Comparison of ENCODE assay signal across 29 mouse cellular contexts in the genomic region with DNA sequence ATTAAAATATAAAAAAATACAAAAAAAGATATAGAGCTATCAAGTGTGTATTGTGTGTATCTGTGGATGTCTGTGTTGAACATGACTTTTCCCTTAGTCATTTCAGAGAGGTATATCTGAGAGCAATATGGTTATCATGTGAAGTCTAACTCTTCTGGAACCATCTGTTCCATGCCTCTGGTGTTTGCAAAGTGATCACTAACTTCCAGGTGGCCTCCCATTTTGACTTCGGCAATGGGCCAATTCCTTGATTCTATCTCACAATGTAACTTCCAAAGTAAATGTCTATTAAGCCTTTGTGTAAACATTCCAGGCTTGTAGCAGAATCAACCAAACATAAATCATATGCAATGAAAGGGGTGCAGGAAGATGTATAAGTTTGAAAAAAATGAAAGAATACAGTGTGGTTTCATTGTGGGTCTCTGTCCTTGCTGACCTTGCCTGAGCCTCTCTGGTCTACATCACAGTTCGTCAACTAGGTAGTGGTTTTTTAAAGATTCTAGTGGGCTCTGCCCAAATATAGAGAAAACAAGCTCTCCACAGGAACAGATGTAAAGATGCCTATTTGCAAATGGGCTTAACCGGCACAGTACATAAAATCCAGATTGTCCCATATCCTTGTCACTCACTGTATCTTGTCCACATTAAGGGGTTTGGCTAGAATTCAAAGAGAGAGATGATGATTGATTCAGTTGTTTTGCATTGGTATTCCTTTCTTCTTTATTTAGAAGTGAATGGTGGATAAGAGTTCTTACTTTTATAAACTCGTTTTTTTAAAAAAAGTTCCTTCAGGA.
A peak's percentile ranks its signal among the peaks of the same experiment; 100 is the strongest.
DNase-seq lines count a peak whose midpoint lies in the region; ATAC-seq and TF ChIP-seq lines count a peak whose summit lies in the region.
"Had no signal": no experiment of that assay in that cellular context is flagged by ENCODE, and none has a peak within 500 bp of the region (broad histone marks: within the 10 kb centered on the region; RNA-seq: fewer than 3 reads in every experiment).

No protein-coding gene starts in this region.

- no peak for TF ChIP-seq POLR2A in lung, adult 2 months (IDR thresholded peaks at IDR 0.05; ENCODE audit: borderline replicate concordance, extremely low read depth, low read depth, low read length)

- H3K9ac ChIP-seq in intestine, embryonic 15.5 days: no peak overlapping the region
- H3K9ac ChIP-seq in intestine, embryonic 16.5 days (ENCODE audit: low read depth, low read length): no peak overlapping the region
- H3K9ac ChIP-seq in lung, embryonic 14.5 days: no peak overlapping the region
- H3K9ac ChIP-seq in lung, postnatal 0 days (replicated peaks; ENCODE audit: low read depth): no peak overlapping the region
- no peak overlapping the region for H3K9ac ChIP-seq in stomach, postnatal 0 days (ENCODE audit: low read length)
- H3K9ac ChIP-seq: embryonic facial prominence, embryonic 15.5 days; forebrain, embryonic 12.5 days; forebrain, embryonic 15.5 days; heart, embryonic 13.5 days; hindbrain, embryonic 14.5 days had no signal

- WGBS in intestine, embryonic 15.5 days: 33% methylated on average over 4 of the region's 4 CpGs
- WGBS in intestine, embryonic 16.5 days: 39% methylated on average over 4 of the region's 4 CpGs
- 21% methylated on average over 4 of the region's 4 CpGs for WGBS in lung, embryonic 14.5 days
- WGBS in lung, adult 2 months: 46% methylated on average over 4 of the region's 4 CpGs
- 26% methylated on average over 4 of the region's 4 CpGs for WGBS in lung, postnatal 0 days
- 29% methylated on average over 4 of the region's 4 CpGs for WGBS in stomach, postnatal 0 days

- peak; percentile 71 for DNase-seq in lung, embryonic 14.5 days
- no peak for DNase-seq in lung, adult 2 months
- DNase-seq in lung, postnatal 0 days (ENCODE audit: low spot score): peak; percentile 6
- no peak for DNase-seq in lung, adult 18-20 months
- peak; percentile 30 for DNase-seq in stomach, postnatal 0 days (ENCODE audit: low spot score)
- no peak for DNase-seq in c-Kit-positive CD71-positive TER-119-positive erythroid progenitor cells, embryonic 14.5 days (ENCODE audit: low spot score)
- DNase-seq: adrenal gland, postnatal 10 days; adrenal gland, postnatal 36 days; B cell, adult 2 months; cerebellum, adult 11 months; cerebellum, adult 2 months; cerebellum, adult 9-11 months; cerebellum, postnatal 25 days; gastrocnemius, postnatal 25 days; heart, adult 18-20 months; heart, postnatal 14 days; heart, postnatal 4 days had no signal

- H3K9me3 ChIP-seq in intestine, embryonic 15.5 days: no peaks in the 10 kb centered on the region
- H3K9me3 ChIP-seq in intestine, embryonic 16.5 days (ENCODE audit: control insufficient read depth, low read length): no peaks in the 10 kb centered on the region
- no peaks in the 10 kb centered on the region for H3K9me3 ChIP-seq in lung, embryonic 14.5 days (ENCODE audit: low read depth, low read length)
- no peaks in the 10 kb centered on the region for H3K9me3 ChIP-seq in lung, postnatal 0 days (ENCODE audit: low read length)
- no peaks in the 10 kb centered on the region for H3K9me3 ChIP-seq in stomach, postnatal 0 days (ENCODE audit: control insufficient read depth, low read length)
- H3K9me3 ChIP-seq: embryonic facial prominence, embryonic 15.5 days; forebrain, embryonic 12.5 days; forebrain, embryonic 15.5 days; heart, embryonic 10.5 days; heart, embryonic 13.5 days had no signal

- H3K27ac ChIP-seq in intestine, embryonic 15.5 days: no peak overlapping the region
- H3K27ac ChIP-seq in intestine, embryonic 16.5 days (ENCODE audit: low read length): no peak overlapping the region
- no peak overlapping the region for H3K27ac ChIP-seq in lung, embryonic 14.5 days (ENCODE audit: low read depth)
- no peak overlapping the region for H3K27ac ChIP-seq in lung, postnatal 0 days (ENCODE audit: low read length)
- H3K27ac ChIP-seq in stomach, postnatal 0 days (replicated peaks): no peak overlapping the region
- H3K27ac ChIP-seq: embryonic facial prominence, embryonic 15.5 days; forebrain, embryonic 12.5 days; forebrain, embryonic 15.5 days; heart, embryonic 10.5 days; heart, embryonic 13.5 days; hindbrain, embryonic 14.5 days; hindbrain, postnatal 0 days had no signal

- H3K4me3 ChIP-seq in intestine, embryonic 15.5 days (replicated peaks): no peak overlapping the region
- H3K4me3 ChIP-seq in intestine, embryonic 16.5 days (ENCODE audit: low read length): no peak overlapping the region
- H3K4me3 ChIP-seq in lung, embryonic 14.5 days (ENCODE audit: low read depth, low read length): no peak overlapping the region
- no peak overlapping the region for H3K4me3 ChIP-seq in lung, adult 2 months (replicated peaks; ENCODE audit: extremely low read depth, low read depth, low read length)
- no peak overlapping the region for H3K4me3 ChIP-seq in lung, postnatal 0 days (ENCODE audit: low read depth, low read length)
- H3K4me3 ChIP-seq in stomach, postnatal 0 days (ENCODE audit: low read depth, low read length): no peak overlapping the region
- H3K4me3 ChIP-seq: embryonic facial prominence, embryonic 15.5 days; forebrain, embryonic 12.5 days; forebrain, embryonic 15.5 days; heart, embryonic 10.5 days; heart, embryonic 13.5 days had no signal

- H3K4me1 ChIP-seq in intestine, embryonic 15.5 days (replicated peaks): no peaks in the 10 kb centered on the region
- 0 out of 2 replicates have a peak, but pooled peaks cover 3% of the 10 kb centered on the region for H3K4me1 ChIP-seq in intestine, embryonic 16.5 days (ENCODE audit: control insufficient read depth, insufficient read depth, low read length)
- H3K4me1 ChIP-seq in lung, embryonic 14.5 days (ENCODE audit: insufficient read depth): no peaks in the 10 kb centered on the region; the same call in 1 of the 2 replicates
- no peaks in the 10 kb centered on the region for H3K4me1 ChIP-seq in lung, adult 2 months (ENCODE audit: control insufficient read depth, insufficient read depth, low read length)
- no peaks in the 10 kb centered on the region for H3K4me1 ChIP-seq in lung, postnatal 0 days (ENCODE audit: insufficient read depth, low read depth, low read length)
- no peaks in the 10 kb centered on the region for H3K4me1 ChIP-seq in stomach, postnatal 0 days (replicated peaks; ENCODE audit: control insufficient read depth, insufficient read depth)
- H3K4me1 ChIP-seq: embryonic facial prominence, embryonic 15.5 days; forebrain, embryonic 12.5 days; forebrain, embryonic 15.5 days; heart, embryonic 10.5 days; heart, embryonic 13.5 days had no signal

- no peaks in the 10 kb centered on the region for H3K27me3 ChIP-seq in intestine, embryonic 15.5 days (replicated peaks)
- no peaks in the 10 kb centered on the region for H3K27me3 ChIP-seq in intestine, embryonic 16.5 days (replicated peaks; ENCODE audit: control insufficient read depth, insufficient read depth, low read length)
- no peaks in the 10 kb centered on the region for H3K27me3 ChIP-seq in lung, embryonic 14.5 days (ENCODE audit: insufficient read depth, low read length)
- no peaks in the 10 kb centered on the region for H3K27me3 ChIP-seq in lung, postnatal 0 days (replicated peaks; ENCODE audit: insufficient read depth, low read length)
- no peaks in the 10 kb centered on the region for H3K27me3 ChIP-seq in stomach, postnatal 0 days (ENCODE audit: control insufficient read depth, insufficient read depth, low read length)
- H3K27me3 ChIP-seq: CH12.LX; embryonic facial prominence, embryonic 15.5 days; forebrain, embryonic 15.5 days; heart, embryonic 13.5 days; Patski had no signal

- H3K4me2 ChIP-seq in intestine, embryonic 15.5 days (replicated peaks): no peak overlapping the region
- H3K4me2 ChIP-seq in intestine, embryonic 16.5 days (ENCODE audit: low read depth, low read length): no peak overlapping the region
- H3K4me2 ChIP-seq in lung, embryonic 14.5 days: no peak overlapping the region
- H3K4me2 ChIP-seq in lung, postnatal 0 days (replicated peaks; ENCODE audit: low read depth, low read length): no peak overlapping the region
- no peak overlapping the region for H3K4me2 ChIP-seq in stomach, postnatal 0 days (replicated peaks; ENCODE audit: low read depth)
- H3K4me2 ChIP-seq: embryonic facial prominence, embryonic 15.5 days; forebrain, embryonic 12.5 days; forebrain, embryonic 15.5 days; heart, embryonic 13.5 days; hindbrain, embryonic 14.5 days had no signal

- ATAC-seq in intestine, embryonic 15.5 days: peak; percentile 51
- no peak for ATAC-seq in intestine, embryonic 16.5 days
- peak; percentile 70 for ATAC-seq in lung, embryonic 14.5 days (ENCODE audit: insufficient read depth)
- ATAC-seq in lung, postnatal 0 days: no peak
- ATAC-seq in stomach, postnatal 0 days (ENCODE audit: low FRiP score, low TSS enrichment): no peak
- ATAC-seq: forebrain, embryonic 15.5 days; hindbrain, postnatal 0 days; Patski had no signal

- TF ChIP-seq EP300 in lung, postnatal 0 days (IDR thresholded peaks at IDR 0.05): no peak
- TF ChIP-seq EP300 in stomach, postnatal 0 days (optimal IDR thresholded peaks at IDR 0.05): no peak

- H3K36me3 ChIP-seq in intestine, embryonic 15.5 days: no peaks in the 10 kb centered on the region
- no peaks in the 10 kb centered on the region for H3K36me3 ChIP-seq in intestine, embryonic 16.5 days (ENCODE audit: control insufficient read depth, insufficient read depth, low read length)
- no peaks in the 10 kb centered on the region for H3K36me3 ChIP-seq in lung, embryonic 14.5 days (ENCODE audit: insufficient read depth)
- H3K36me3 ChIP-seq in lung, postnatal 0 days (ENCODE audit: insufficient read depth, low read length): no peaks in the 10 kb centered on the region
- no peaks in the 10 kb centered on the region for H3K36me3 ChIP-seq in stomach, postnatal 0 days (ENCODE audit: control insufficient read depth, insufficient read depth, low read length)
- H3K36me3 ChIP-seq: embryonic facial prominence, embryonic 15.5 days; forebrain, embryonic 12.5 days; forebrain, embryonic 15.5 days; G1E; heart, embryonic 10.5 days; heart, embryonic 13.5 days had no signal

- TF ChIP-seq CTCF in lung, embryonic 14.5 days (IDR thresholded peaks at IDR 0.05; ENCODE audit: low read depth): no peak
- no peak for TF ChIP-seq CTCF in lung, adult 2 months (IDR thresholded peaks at IDR 0.05; ENCODE audit: insufficient read depth, low read length)
- TF ChIP-seq CTCF in lung, postnatal 0 days (IDR thresholded peaks at IDR 0.05): no peak
- no peak for TF ChIP-seq CTCF in stomach, postnatal 0 days (IDR thresholded peaks at IDR 0.05; ENCODE audit: low read depth)

Comparison
In these comparisons a context has a peak if more than half of its experiments do, and no peak if none do; other contexts are left out.
1. ATAC-seq: peak in intestine, embryonic 15.5 days (single experiment) and lung, embryonic 14.5 days (single experiment); none in intestine, embryonic 16.5 days (single experiment), lung, postnatal 0 days (single experiment) and stomach, postnatal 0 days (single experiment).
2. DNase-seq: peak in lung, embryonic 14.5 days (single experiment), lung, postnatal 0 days (single experiment) and stomach, postnatal 0 days (single experiment); none in lung, adult 2 months (single experiment), lung, adult 18-20 months (0 of 2) and c-Kit-positive CD71-positive TER-119-positive erythroid progenitor cells, embryonic 14.5 days (single experiment).